Mouse (Mus musculus) G1E (cell line): Measurements from ENCODE around the gene Rin3.

ENCODE experiments used
- CTCF ChIP-seq: IDR thresholded peaks from 2 replicates; pipeline ENCODE4 v1.5.1; 2012; ENCODE audit warnings: low read depth, low read length, inconsistent platforms, mixed read lengths
- TAL1 ChIP-seq: conservative IDR thresholded peaks from 2 replicates; pipeline ENCODE4 v1.6.1; 2012; ENCODE audit warnings: low read depth, low read length, inconsistent platforms, mixed read lengths

GRCm38 (mm10) chr12:102438983-102439631 is 156.3 kb downstream of the Rin3 start:
- TF ChIP-seq CTCF (no peak), TAL1 (no peak)
